Mouse (Mus musculus): Measurements from ENCODE around the gene Derl3.

DNA sequence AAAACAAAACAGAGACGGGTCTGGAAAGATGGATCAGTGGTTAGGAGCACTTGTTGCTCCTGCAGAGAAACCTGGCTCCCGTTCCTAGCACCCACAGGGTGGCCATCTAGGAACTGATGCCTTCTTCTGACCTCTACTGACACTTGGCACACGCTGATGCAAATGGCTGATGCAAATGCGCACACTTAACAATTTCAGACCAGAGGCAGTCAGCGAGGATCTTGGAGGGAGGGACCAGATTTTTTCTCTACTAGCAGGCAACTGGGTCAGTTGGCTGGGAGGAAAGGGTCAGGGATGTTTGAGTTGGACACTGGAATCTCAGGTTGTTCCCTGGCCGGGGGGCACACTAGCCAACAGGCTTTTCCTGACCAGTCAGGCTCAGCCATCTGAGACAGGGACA, 39.7 kb downstream of the Derl3 start, which contains the start of gene Chchd10:
- TF ChIP-seq CTCF (IDR thresholded peaks at IDR 0.05; ENCODE audit: borderline replicate concordance, control insufficient read depth, extremely low read depth, insufficient read depth, low read length, poor library complexity) (no peak), POLR2A (IDR thresholded peaks at IDR 0.05; ENCODE audit: control insufficient read depth, extremely low read depth, insufficient read depth, low read length, poor library complexity) (no peak)

Data from thymus, adult 2 months (tissue).